Mouse (Mus musculus) embryonic facial prominence, embryonic 12.5 days (tissue): ENCODE results near the gene Ptpn14. TPM values are rescaled to one million over a fixed set of nuclear protein-coding genes. Genes with fewer than 3 reads are reported as not detected.

Source experiments
- polyA plus RNA-seq: library from polyadenylated mRNA; unstranded; fragments of >200 nt; fragmentation: Nextera tagmentation; extraction: Ambion mirVana; gene quantifications from 2 replicates; pipeline ENCODE4 v1.2.1, GENCODE M21; 2016

The Ptpn14 gene
- polyA plus RNA-seq, 1 experiment from 2014 or later, result 11.2 TPM

Other genes with a start within 250 kb of the Ptpn14 start
- 90.0 and 96.1 TPM in 2 replicates for gene Cenpf, start 40.2 kb upstream of the Ptpn14 start, polyA plus RNA-seq
- gene Smyd2, start 194.1 kb downstream of the Ptpn14 start, polyA plus RNA-seq, result 83.1 and 88.7 TPM in 2 replicates